Mouse (Mus musculus) testis, adult 2 months (tissue): ENCODE results near the gene Exosc10. TPM values are rescaled to one million over a fixed set of nuclear protein-coding genes. Genes with fewer than 3 reads are reported as not detected.

Experiments
- H3K27ac ChIP-seq: fragments of 200-500 bp; 2 replicates; pipeline ENCODE4 v1.5.1; 2012; ENCODE audit warnings: low read depth, low read length; ENCODE audit not compliant: control insufficient read depth, insufficient read depth
- H3K27me3 ChIP-seq: fragments of 200-500 bp; 2 replicates; pipeline ENCODE4 v1.6.1; 2012; ENCODE audit warnings: mild to moderate bottlenecking, low read length, moderate library complexity; ENCODE audit not compliant: control insufficient read depth, insufficient read depth
- H3K36me3 ChIP-seq: fragments of 200-500 bp; 2 replicates; pipeline ENCODE4 v1.6.1; 2012; ENCODE audit warnings: mild to moderate bottlenecking, low read length; ENCODE audit not compliant: control insufficient read depth, insufficient read depth
- H3K4me1 ChIP-seq: fragments of 200-500 bp; 2 replicates; pipeline ENCODE4 v1.6.1; 2012; ENCODE audit warnings: low read length; ENCODE audit not compliant: control insufficient read depth, insufficient read depth
- H3K4me3 ChIP-seq: fragments of 200-500 bp; 2 replicates; pipeline ENCODE4 v1.5.1; 2012; ENCODE audit warnings: low read depth, mild to moderate bottlenecking, low read length, moderate library complexity, mixed read lengths; ENCODE audit not compliant: control insufficient read depth
- CTCF ChIP-seq: fragments of 200-500 bp; IDR thresholded peaks from 2 replicates; pipeline ENCODE4 v1.5.1; 2012; ENCODE audit warnings: low read depth, mild to moderate bottlenecking, inconsistent platforms, low read length, moderate library complexity; ENCODE audit not compliant: control insufficient read depth, insufficient read depth, insufficient replicate concordance
- POLR2A ChIP-seq: fragments of 200-500 bp; IDR thresholded peaks from 2 replicates; pipeline ENCODE4 v1.6.1; 2012; ENCODE audit warnings: low read depth, mild to moderate bottlenecking, inconsistent platforms, low read length, moderate library complexity; ENCODE audit not compliant: control insufficient read depth
- polyA plus RNA-seq: library from polyadenylated mRNA; depleted of rRNA; stranded (reverse); fragments of >200 nt; gene quantifications from 2 replicates; pipeline ENCODE4 v1.2.3, GENCODE M21; 2012; rRNA removed

The Exosc10 gene
- polyA plus RNA-seq, 1 experiment = 40.1 TPM

- peak overlapping the region; percentile 77 for H3K4me3 ChIP-seq
- peaks cover 6% of the 10 kb centered on the region; the same call in 1 of the 2 replicates for H3K4me1 ChIP-seq
- no peak for TF ChIP-seq POLR2A
- no peak for TF ChIP-seq CTCF
- H3K36me3 ChIP-seq = peaks cover 8% of the 10 kb centered on the region
- no peaks in the 10 kb centered on the region for H3K27me3 ChIP-seq
- no peak overlapping the region for H3K27ac ChIP-seq
Measured at GRCm38 (mm10) chr4:148625010-148625409, 66.8 kb downstream of the Exosc10 start.

- Histone ChIP-seq H3K27me3 (no peaks in the 10 kb centered on the region), H3K4me1 (peaks cover 6% of the 10 kb centered on the region; the same call in 1 of the 2 replicates), H3K36me3 (peaks cover 7% of the 10 kb centered on the region), H3K27ac (peak overlapping the region; percentile 100), H3K4me3 (peak overlapping the region; percentile 95)
- TF ChIP-seq CTCF (no peak), POLR2A (no peak; the same call in 1 of the 2 replicates)
Measured at GRCm38 (mm10) chr4:148625756-148626622, 67.8 kb downstream of the Exosc10 start.

- no peaks in the 10 kb centered on the region for H3K27me3 ChIP-seq
- H3K4me1 ChIP-seq = peaks cover 6% of the 10 kb centered on the region; the same call in 1 of the 2 replicates
- H3K4me3 ChIP-seq = peak within 1 kb of the TSS; percentile 95
- H3K27ac ChIP-seq = peak within 1 kb of the TSS; percentile 100
- H3K36me3 ChIP-seq = peaks cover 5% of the 10 kb centered on the region
- TF ChIP-seq CTCF (no peak), POLR2A (peak; percentile 96)
Measured at GRCm38 (mm10) chr4:148626623-148627185, 68.5 kb downstream of the Exosc10 start, which contains the start of gene Tardbp. Gene Tardbp, minus strand, starts transcription at chr4:148627019.

- Histone ChIP-seq H3K27ac (peak overlapping the region; percentile 71), H3K36me3 (peaks cover 5% of the 10 kb centered on the region), H3K4me3 (peak overlapping the region; percentile 42), H3K4me1 (peaks cover 6% of the 10 kb centered on the region; the same call in 1 of the 2 replicates), H3K27me3 (no peaks in the 10 kb centered on the region)
- TF ChIP-seq CTCF (no peak), POLR2A (no peak)
Measured at GRCm38 (mm10) chr4:148627246-148627645, 69.0 kb downstream of the Exosc10 start.

Other genes with a start within 250 kb of the Exosc10 start
- 12.8 and 14.5 TPM in 2 replicates for gene Ubiad1, start 113.7 kb upstream of the Exosc10 start, polyA plus RNA-seq
- 74.8 and 75.5 TPM in 2 replicates for gene Mtor, start 109.8 kb upstream of the Exosc10 start, polyA plus RNA-seq
- 3.4 and 11.0 TPM in 2 replicates for gene Angptl7, start 58.0 kb upstream of the Exosc10 start, polyA plus RNA-seq
- 11.1 and 12.0 TPM in 2 replicates for gene Srm, start 33.1 kb downstream of the Exosc10 start, polyA plus RNA-seq
- gene Masp2, start 44.1 kb downstream of the Exosc10 start, polyA plus RNA-seq = 0.25 TPM in 1 of 2 replicates, not detected in the other
- 107 and 149 TPM in 2 replicates for gene Tardbp, start 68.6 kb downstream of the Exosc10 start, polyA plus RNA-seq
- 0.10 and 0.17 TPM in 2 replicates for gene Gm572, start 84.9 kb downstream of the Exosc10 start, polyA plus RNA-seq
- 8.5 and 9.8 TPM in 2 replicates for gene Casz1, start 246.0 kb downstream of the Exosc10 start, polyA plus RNA-seq